Mouse (Mus musculus): ENCODE measurements around the gene Lmx1b.

The Lmx1b gene

DNA sequence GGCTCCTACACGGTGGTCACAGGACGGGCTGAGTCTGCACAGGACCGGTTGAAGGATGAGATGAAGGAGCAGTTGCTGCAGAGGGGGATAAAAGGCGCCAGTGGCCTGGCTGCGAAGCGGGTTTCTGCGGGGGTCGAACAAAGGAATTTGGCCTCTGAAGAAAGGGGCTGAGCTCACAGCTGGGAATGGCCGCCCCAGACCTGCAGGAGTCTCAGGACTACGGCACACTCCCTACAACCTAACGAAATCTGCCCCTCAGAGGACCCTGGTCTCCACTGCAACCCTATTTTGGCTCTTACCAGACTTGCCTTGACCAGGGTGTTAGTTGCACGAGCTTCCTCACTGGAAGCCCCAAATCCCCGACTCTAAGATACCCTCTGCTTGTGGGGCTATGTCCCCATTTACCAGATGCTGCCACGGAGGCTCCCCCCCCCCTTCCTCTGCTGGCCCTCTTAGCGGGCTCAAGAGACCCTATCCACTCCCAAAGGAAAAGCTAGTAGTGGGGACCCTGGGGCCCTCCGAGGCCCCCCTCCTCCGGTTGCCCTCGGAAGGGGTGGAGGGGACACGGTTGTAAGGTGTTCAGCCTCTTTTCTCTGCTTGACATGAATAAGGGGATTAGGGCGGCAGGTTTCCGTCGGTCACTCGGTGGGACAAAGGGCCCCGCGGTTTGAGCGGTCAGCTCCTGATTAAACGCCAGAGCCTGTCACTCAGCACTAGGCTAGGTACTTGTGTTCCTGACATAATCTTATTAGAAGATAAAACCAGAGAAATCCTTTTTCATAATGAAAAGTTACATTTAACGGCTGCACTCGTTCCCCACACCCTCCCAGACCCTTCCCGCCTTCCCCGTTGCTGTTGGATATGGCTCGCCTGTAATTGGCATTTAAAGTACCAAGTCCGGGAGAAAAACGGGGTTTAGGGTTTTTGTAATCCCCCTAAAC lies 10.0 kb downstream of the Lmx1b start:
- DNase-seq (ENCODE audit: extremely low read depth, low read depth, low spot score): no peak

DNA sequence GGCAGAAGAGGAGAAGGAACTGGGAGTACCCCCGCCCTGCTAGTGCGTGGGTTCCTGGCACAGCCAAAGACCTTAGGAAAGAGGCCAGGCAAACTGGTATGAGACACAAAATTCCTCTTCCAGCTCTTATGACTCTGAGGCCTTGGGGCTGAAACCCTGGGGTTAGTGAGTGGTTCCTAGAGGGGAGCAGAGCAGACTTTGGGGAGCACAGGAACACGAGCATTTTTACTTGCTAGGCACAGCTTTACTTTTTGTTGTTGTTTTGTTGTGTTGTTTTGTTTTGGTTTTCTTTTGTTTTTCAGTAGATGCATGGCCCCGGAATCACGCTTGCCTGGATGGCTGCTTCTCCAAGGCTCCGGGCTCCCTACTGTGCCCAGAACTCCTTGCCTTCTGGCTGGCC lies 10.7 kb downstream of the Lmx1b start:
- no peak for DNase-seq (ENCODE audit: extremely low read depth, low read depth, low spot score)

DNA sequence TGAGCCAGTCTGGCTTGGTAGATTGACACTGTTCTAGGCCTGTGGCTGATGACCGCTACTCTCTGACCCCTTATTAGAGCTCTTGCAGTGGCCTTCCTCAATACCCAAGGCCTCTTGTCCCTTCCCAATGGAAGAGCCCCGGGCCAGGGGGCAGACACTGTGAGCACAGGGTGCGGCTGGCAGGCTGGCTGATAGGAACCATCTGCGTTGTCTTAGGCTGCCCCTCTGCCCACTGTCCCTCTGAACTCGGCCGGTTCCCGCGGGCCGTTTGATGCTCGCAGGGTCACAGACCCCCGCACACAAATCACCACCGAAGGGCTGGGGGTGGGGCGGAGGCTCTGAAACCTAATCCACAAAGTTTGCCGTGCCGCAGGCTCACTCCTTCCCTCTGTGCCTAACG lies 11.5 kb downstream of the Lmx1b start:
- no peak for DNase-seq (ENCODE audit: extremely low read depth, low read depth, low spot score)

DNA sequence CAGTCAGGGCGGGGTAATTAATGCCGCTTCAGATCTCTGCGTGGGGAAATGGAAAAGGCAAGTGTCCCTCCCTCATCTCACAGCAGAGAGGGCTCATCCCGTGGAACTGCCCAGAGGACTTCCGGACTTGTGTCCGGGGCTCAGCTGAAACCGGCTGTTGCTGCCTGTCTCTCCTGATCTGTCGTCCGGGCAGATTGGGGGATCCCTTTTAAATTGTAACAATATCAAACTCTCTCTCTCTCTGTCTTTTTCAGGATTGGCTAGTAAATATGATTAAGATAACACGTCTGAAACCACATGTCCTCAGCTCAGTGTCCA lies 13.3 kb downstream of the Lmx1b start:
- DNase-seq (ENCODE audit: extremely low read depth, low read depth, low spot score): no peak

DNA sequence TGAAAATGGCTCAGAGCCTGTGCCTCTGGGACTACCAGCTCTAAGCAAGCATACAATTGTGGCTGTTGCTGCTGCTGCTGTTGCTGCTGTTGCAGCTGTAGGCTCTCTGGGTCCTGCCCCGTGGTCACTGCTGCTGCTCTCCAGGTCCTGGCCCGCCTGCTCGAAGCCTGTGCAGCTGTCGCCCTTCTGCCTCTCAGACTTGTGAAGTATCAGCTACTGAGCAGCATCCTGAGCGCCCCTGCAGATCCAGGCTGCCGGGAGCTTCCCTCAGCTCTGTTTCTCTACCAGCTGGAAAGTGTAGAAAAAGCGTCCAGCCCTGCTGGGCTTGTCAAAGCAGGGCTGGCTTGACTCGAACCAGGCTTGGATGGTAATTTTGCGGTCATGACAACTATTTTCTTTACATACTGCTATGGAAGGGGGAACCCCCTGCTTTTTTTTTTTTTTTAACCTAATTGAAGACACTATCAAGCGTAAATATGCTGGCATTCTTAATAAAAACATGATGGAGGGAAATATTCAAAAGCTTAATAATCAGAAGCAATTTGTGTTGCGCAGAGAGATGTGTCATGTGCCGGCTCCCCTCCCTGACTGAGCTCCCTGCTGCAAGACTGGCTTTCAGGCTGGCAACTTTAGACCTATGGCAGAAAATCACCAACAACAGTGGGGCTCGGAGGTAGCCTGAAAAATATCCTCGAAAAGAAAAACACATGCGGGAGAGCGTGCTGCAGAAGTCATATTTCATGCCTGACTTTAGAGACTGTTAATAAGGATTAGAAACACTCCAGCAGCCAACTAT lies 13.9 kb downstream of the Lmx1b start:
- DNase-seq (ENCODE audit: extremely low read depth, low read depth, low spot score): no peak

GRCm38 (mm10) chr2:33617670-33618069 lies 22.6 kb downstream of the Lmx1b start:
- DNase-seq (ENCODE audit: extremely low read depth, low read depth, low spot score): no peak

GRCm38 (mm10) chr2:33616411-33616843 lies 23.9 kb downstream of the Lmx1b start:
- DNase-seq (ENCODE audit: extremely low read depth, low read depth, low spot score): no peak

GRCm38 (mm10) chr2:33615843-33616344 lies 24.4 kb downstream of the Lmx1b start:
- DNase-seq (ENCODE audit: extremely low read depth, low read depth, low spot score): no peak

GRCm38 (mm10) chr2:33605487-33606256 lies 34.6 kb downstream of the Lmx1b start:
- no peak for DNase-seq (ENCODE audit: extremely low read depth, low read depth, low spot score)

DNA sequence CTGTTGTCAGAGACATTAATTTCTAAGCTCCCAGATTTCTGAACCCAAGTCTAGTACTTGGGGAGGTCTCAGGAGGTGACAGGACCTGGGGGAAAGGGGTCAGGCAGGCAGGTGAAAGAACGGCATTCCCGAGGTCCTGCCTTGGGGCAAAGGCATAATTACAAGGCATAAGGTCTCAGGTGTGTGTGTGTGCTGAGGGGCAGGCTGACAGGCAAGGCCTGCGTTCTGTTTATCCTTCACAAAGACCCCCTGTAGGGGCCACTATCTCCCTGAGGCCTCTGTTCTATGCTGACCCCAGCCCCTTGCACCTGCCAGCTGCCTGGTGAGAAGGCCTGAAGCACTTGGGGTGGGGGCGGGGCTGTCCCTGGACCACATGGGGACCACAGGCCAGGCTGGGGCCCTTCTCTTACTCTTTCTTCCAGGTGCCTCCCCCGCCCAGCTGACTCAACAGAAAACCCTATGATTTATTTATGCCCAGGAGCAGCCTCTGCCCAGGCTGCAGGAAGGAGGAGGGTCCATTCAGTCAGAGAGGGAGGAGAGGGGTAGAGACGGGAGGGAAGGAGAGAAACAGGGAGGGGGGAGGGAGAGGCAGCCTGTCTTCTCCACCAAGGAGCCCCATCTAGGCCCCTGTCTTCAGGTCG lies 35.3 kb downstream of the Lmx1b start:
- DNase-seq (ENCODE audit: extremely low read depth, low read depth, low spot score): no peak

DNA sequence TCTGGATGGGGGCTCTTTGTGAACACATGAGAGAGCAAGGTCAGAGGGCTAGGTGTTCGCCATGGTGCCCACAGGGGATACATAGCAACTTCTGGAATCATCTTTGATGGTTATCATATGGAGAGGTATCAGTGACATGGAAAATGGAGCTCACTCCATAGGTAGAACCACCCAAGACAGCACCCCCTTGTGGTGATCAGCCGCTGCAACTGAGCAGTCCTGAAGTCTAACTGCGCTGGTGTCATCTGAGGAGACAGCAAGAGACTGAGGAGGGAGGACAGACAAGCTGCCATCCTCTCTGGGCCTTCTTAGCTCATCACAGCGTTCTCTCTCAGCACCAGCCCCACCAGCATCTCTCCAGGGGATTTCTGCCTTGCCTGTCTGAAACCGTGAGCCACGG lies 39.8 kb downstream of the Lmx1b start:
- DNase-seq (ENCODE audit: extremely low read depth, low read depth, low spot score): no peak

DNA sequence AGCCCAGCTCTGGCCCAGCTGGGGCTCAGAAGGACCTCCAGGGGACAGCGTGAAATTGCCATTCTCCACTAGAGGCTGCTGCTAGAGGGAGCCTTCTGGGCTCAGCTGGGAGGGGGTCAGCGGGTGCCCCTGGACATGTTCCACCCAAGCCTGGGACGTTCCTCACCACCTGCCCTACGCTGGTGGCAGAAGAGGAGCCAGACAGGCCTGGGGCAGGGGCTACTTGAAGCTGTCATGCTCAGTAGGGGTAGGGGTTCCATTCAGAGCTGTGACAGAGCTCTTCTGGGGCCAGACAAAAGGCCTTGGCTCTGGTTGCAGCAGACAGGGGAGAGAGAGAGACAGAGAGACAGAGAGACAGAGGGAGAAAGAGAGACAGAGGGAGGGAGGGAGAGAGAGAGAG lies 42.9 kb downstream of the Lmx1b start:
- no peak for DNase-seq (ENCODE audit: extremely low read depth, low read depth, low spot score)

- DNase-seq (ENCODE audit: extremely low read depth, low read depth, low spot score): no peak
Measured at GRCm38 (mm10) chr2:33595085-33595423, 45.3 kb downstream of the Lmx1b start.

DNA sequence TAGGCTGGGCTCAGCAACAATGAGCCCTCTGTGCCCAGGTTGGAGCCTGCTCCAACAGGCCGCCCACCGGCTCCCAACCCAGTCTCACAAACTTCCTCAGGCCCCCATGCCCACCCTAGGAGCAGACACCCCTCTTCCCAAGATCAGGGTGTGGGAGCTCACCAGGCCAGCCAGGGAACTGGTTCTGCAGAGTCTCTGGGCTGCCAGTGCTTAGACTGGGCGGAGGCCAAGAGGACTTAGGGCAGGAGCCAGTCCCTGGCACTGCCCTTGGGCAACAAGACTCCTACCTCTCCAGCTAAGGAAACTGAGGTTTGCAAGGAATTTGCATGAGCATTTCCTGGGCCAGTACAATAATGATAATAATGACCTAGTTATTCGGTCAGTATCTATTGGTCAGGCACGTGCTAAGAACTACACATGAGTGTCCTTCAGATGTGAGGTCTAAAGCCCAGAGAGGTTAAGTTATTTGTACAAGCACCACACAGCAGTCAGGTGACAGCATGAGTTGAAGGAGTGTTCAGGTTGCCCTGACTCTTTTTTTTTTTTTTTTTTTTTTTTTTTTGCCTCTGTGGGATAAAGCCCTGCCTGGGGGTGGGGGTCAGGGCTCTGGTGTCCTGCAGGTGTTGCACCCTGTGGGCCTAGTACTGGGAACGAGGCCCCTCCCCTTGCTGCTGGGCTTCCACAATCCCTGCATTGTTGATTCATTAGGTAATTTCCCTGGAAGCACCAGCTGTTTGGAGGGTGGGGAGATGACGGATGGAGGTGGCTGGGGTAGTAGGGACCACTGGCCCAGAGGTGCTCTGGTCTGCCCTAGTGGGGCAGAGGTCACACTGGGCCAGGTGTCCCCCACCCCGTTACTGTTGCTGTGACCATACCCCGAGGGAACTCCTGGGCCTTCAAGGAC lies 45.9 kb downstream of the Lmx1b start:
- peak; percentile 43 for DNase-seq (ENCODE audit: extremely low read depth, low read depth, low spot score)

DNA sequence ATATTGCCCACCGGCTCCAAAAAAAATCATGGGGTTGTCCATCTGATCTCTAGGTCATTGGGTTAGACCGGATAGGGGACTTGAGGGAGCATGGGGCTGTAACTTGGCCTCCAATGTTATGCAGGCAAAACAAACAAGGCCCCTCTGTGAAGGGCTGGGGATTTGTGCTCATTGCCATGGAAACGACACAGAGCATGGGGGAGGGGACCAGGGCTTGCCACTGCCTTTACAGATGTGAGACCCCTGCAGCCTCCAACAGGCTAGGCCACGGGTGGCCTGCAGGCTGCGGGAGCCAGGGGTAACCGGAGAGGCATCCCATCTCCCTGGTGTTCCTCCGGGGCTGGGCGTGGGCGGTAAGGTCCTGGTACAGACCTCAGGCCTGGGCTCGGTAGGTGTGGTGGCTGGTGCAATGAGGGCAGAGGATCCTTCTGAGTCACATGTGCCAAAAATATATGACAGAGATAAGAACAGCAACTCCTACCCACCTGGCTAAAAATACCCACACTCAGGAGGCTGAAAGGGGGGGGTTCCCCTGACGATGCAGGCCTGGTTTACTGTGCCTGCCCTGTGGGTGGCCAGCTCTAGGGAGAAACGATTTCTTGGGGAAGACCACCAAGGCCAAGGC lies 47.3 kb downstream of the Lmx1b start:
- no peak for DNase-seq (ENCODE audit: extremely low read depth, low read depth, low spot score)

- DNase-seq (ENCODE audit: extremely low read depth, low read depth, low spot score): no peak
Measured at GRCm38 (mm10) chr2:33589280-33589679, 51.0 kb downstream of the Lmx1b start.

GRCm38 (mm10) chr2:33584937-33585910 lies 55.1 kb downstream of the Lmx1b start:
- DNase-seq (ENCODE audit: extremely low read depth, low read depth, low spot score): no peak

DNA sequence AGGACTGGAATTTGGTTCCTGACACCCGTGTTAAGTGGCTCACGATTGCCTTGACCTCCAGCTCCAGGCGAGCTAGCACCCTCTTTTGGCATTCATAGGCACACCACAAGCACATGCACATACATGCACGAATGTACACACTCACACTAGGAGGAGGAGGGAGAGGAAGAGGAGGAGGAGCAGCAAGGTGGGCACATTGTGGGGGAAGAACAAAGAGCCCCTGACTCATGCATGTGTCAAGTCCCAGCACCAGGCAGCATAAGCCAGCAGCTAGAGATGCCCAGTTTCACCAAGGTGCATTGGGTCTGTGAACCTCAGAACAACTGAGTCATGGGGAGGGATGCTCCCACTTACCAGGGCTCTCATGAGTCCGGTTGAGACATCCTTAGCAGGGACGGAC lies 56.5 kb downstream of the Lmx1b start:
- no peak for DNase-seq (ENCODE audit: extremely low read depth, low read depth, low spot score)

All from fat pad, adult 2 months (tissue).